Mouse (Mus musculus): ENCODE measurements at regions not wholly inside any gene's neighbourhood (a gene's known extent, or its start where the extent isn't known, plus 50 kb on each side); places are given as distances from the start of the nearest gene placed in this dataset.

GRCm38 (mm10) chrX:11931432-11931831 lies 228.7 kb downstream of the Bcor start:
- no peak for TF ChIP-seq POLR2A (IDR thresholded peaks at IDR 0.05; ENCODE audit: borderline replicate concordance, insufficient read depth, low read length)
- TF ChIP-seq CTCF (IDR thresholded peaks at IDR 0.05; ENCODE audit: borderline replicate concordance, insufficient read depth, low read depth, low read length), result no peak
